Mouse (Mus musculus) heart, embryonic 14.5 days (tissue): ENCODE measurements around the gene Bdp1. TPM values are rescaled to one million over a fixed set of nuclear protein-coding genes. Genes with fewer than 3 reads are reported as not detected.

Source experiments
- ATAC-seq: fragments of 200-750 bp; cut with Nextera tagmentation; 2 replicates; pipeline ENCODE4 v1.8.0; 2017; ENCODE audit warnings: low read depth, moderate TSS enrichment; ENCODE audit not compliant: insufficient number of reproducible peaks, insufficient read depth, low FRiP score
- H3K27ac ChIP-seq, 2 experiments: fragments of 200-500 bp in 1 of 2; fragments of 300-500 bp in 1 of 2; sonication (generic) in 1 of 2; replicated peaks in 1 of 2; 2 replicates each; pipeline ENCODE4 v1.5.1; 2012 to 2014; ENCODE audit warnings: low read depth in 2 of 2, low read length in 2 of 2, control low read depth in 1 of 2, mild to moderate bottlenecking in 1 of 2, mixed read lengths in 1 of 2; ENCODE audit not compliant: control insufficient read depth in 1 of 2, insufficient read depth in 1 of 2
- H3K27me3 ChIP-seq: fragments of 300-500 bp; sonication (generic); 2 replicates; pipeline ENCODE4 v1.6.1; 2014; ENCODE audit warnings: mild to moderate bottlenecking, low read length, control low read depth; ENCODE audit not compliant: control insufficient read depth, insufficient read depth
- H3K36me3 ChIP-seq: fragments of 300-500 bp; sonication (generic); 2 replicates; pipeline ENCODE4 v1.6.1; 2014; ENCODE audit warnings: mild to moderate bottlenecking, control low read depth, low read length, mixed read lengths; ENCODE audit not compliant: control insufficient read depth, insufficient read depth
- H3K4me1 ChIP-seq, 2 experiments: fragments of 200-500 bp in 1 of 2; fragments of 300-500 bp in 1 of 2; sonication (generic) in 1 of 2; 2 replicates each; pipeline ENCODE4 v1.6.1; 2012 to 2014; ENCODE audit warnings: low read length in 2 of 2, control low read depth in 1 of 2, mixed read lengths in 1 of 2; ENCODE audit not compliant: control insufficient read depth in 2 of 2, insufficient read depth in 2 of 2
- H3K4me2 ChIP-seq: fragments of 300-500 bp; sonication (generic); 2 replicates; pipeline ENCODE4 v1.6.1; 2014; ENCODE audit warnings: mild to moderate bottlenecking, low read length
- H3K4me3 ChIP-seq, 2 experiments: fragments of 200-500 bp in 1 of 2; fragments of 300-500 bp in 1 of 2; sonication (generic) in 1 of 2; 2 replicates each; pipeline ENCODE4 v1.5.1; 2012 to 2014; ENCODE audit warnings: low read length in 2 of 2, mild to moderate bottlenecking in 2 of 2, control low read depth in 1 of 2, low read depth in 1 of 2, moderate library complexity in 1 of 2; ENCODE audit not compliant: control insufficient read depth in 1 of 2, insufficient read depth in 1 of 2
- H3K9ac ChIP-seq: fragments of 300-500 bp; sonication (generic); 2 replicates; pipeline ENCODE4 v1.6.1; 2014; ENCODE audit warnings: mild to moderate bottlenecking, low read length
- H3K9me3 ChIP-seq: fragments of 300-500 bp; sonication (generic); 2 replicates; pipeline ENCODE4 v1.6.1; 2016; ENCODE audit warnings: low read length, control low read depth; ENCODE audit not compliant: control insufficient read depth
- WGBS: fragments of 180-500 bp; shearing (Covaris S2); extraction: QIAGEN DNeasy Blood & Tissue Kit; methylation state at CpG from one replicate; pipeline ENCODE4 v1.1.7; 2014; 5-methylcytosine and 5-hydroxymethylcytosine counted together
- polyA plus RNA-seq: library from polyadenylated mRNA; unstranded; fragments of >200 nt; fragmentation: Nextera tagmentation; extraction: Ambion mirVana; gene quantifications from 2 replicates; pipeline ENCODE4 v1.2.1, GENCODE M21; 2014

Bdp1 gene
- 14.6 and 21.9 TPM in 2 replicates for polyA plus RNA-seq

GRCm38 (mm10) chr13:100103748-100104254 is at the start of gene Bdp1:
Gene Bdp1 (minus strand): TSS chr13:100104070.
- under 1% methylated on average over 43 of the region's 44 CpGs for WGBS
- peaks cover 3 to 15% of the 10 kb centered on the region in 2 experiments for H3K4me1 ChIP-seq
- ATAC-seq: peak; percentile 70

GRCm38 (mm10) chr13:100152659-100153058 is 48.8 kb upstream of the Bdp1 start:
- no peaks in the 10 kb centered on the region for H3K4me1 ChIP-seq
- H3K4me3 ChIP-seq: no peak overlapping the region
- no peaks in the 10 kb centered on the region for H3K36me3 ChIP-seq
- 59% methylated on average over 1 of the region's 1 CpGs for WGBS
- no peaks in the 10 kb centered on the region for H3K9me3 ChIP-seq
- H3K27ac ChIP-seq: no peak overlapping the region
- no peak overlapping the region for H3K9ac ChIP-seq
- no peaks in the 10 kb centered on the region for H3K27me3 ChIP-seq
- ATAC-seq: no peak
- no peak overlapping the region for H3K4me2 ChIP-seq

More at GRCm38 (mm10) chr13:100103748-100104254, at the start of gene Bdp1:
- H3K9me3 ChIP-seq: no peaks in the 10 kb centered on the region
- no peaks in the 10 kb centered on the region for H3K27me3 ChIP-seq
- peak within 1 kb of the TSS; percentile 72 to 93 for H3K27ac ChIP-seq
- H3K9ac ChIP-seq: peak within 1 kb of the TSS; percentile 95
- peak within 1 kb of the TSS; percentile 71 to 98 for H3K4me3 ChIP-seq
- H3K4me2 ChIP-seq: peak within 1 kb of the TSS; percentile 71
- peaks cover 2% of the 10 kb centered on the region; the same call in 1 of the 2 replicates for H3K36me3 ChIP-seq

GRCm38 (mm10) chr13:100141646-100142314 is 37.9 kb upstream of the Bdp1 start:
- WGBS: 66% methylated on average over 8 of the region's 8 CpGs
- H3K4me3 ChIP-seq: no peak overlapping the region
- no peak overlapping the region for H3K4me2 ChIP-seq
- H3K27me3 ChIP-seq: no peaks in the 10 kb centered on the region
- H3K4me1 ChIP-seq: no peaks in the 10 kb centered on the region
- no peaks in the 10 kb centered on the region for H3K9me3 ChIP-seq
- no peak overlapping the region for H3K9ac ChIP-seq
- no peak for ATAC-seq
- no peak overlapping the region for H3K27ac ChIP-seq
- H3K36me3 ChIP-seq: peaks cover 23% of the 10 kb centered on the region

GRCm38 (mm10) chr13:100125258-100125643 is 21.4 kb upstream of the Bdp1 start:
- H3K9ac ChIP-seq: peak overlapping the region; percentile 81
- no peaks in the 10 kb centered on the region; the same call in 1 of the 2 replicates for H3K27me3 ChIP-seq
- ATAC-seq: no peak
- H3K4me1 ChIP-seq: peaks cover 0 to 8% of the 10 kb centered on the region in 2 experiments; a peak in 2 of 4 replicates
- no peaks in the 10 kb centered on the region for H3K9me3 ChIP-seq
- 3% methylated on average over 10 of the region's 10 CpGs for WGBS
- peak overlapping the region; percentile 69 to 81 for H3K4me3 ChIP-seq
- H3K36me3 ChIP-seq: peaks cover 29% of the 10 kb centered on the region
- no peak overlapping the region for H3K27ac ChIP-seq
- peak overlapping the region; percentile 97 for H3K4me2 ChIP-seq

GRCm38 (mm10) chr13:100124423-100125257 is 20.8 kb upstream of the Bdp1 start, which contains the start of gene Smn1:
Gene Smn1 (plus strand): TSS chr13:100124852.
- H3K9me3 ChIP-seq: no peaks in the 10 kb centered on the region
- WGBS: 4% methylated on average over 42 of the region's 42 CpGs
- peaks cover 0 to 8% of the 10 kb centered on the region in 2 experiments; a peak in 2 of 4 replicates for H3K4me1 ChIP-seq
- no peak within 1 kb of the TSS for H3K27ac ChIP-seq
- H3K9ac ChIP-seq: peak within 1 kb of the TSS; percentile 81
- peak within 1 kb of the TSS; percentile 97 for H3K4me2 ChIP-seq
- H3K4me3 ChIP-seq: peak within 1 kb of the TSS; percentile 69 to 81
- ATAC-seq: peak; percentile 93
- peaks cover 29% of the 10 kb centered on the region for H3K36me3 ChIP-seq
- H3K27me3 ChIP-seq: no peaks in the 10 kb centered on the region; the same call in 1 of the 2 replicates

- H3K27ac ChIP-seq: no peak overlapping the region
- peak overlapping the region; percentile 97 for H3K4me2 ChIP-seq
- no peak overlapping the region for H3K9ac ChIP-seq
- WGBS: 83% methylated on average over 3 of the region's 3 CpGs
- H3K4me1 ChIP-seq: peaks cover 0 to 8% of the 10 kb centered on the region in 2 experiments; a peak in 2 of 4 replicates
- H3K27me3 ChIP-seq: no peaks in the 10 kb centered on the region; the same call in 1 of the 2 replicates
- peaks cover 23% of the 10 kb centered on the region for H3K36me3 ChIP-seq
- no peaks in the 10 kb centered on the region for H3K9me3 ChIP-seq
- ATAC-seq: no peak
- H3K4me3 ChIP-seq: peak overlapping the region in 1 of 2 experiments; percentile 69; a peak in 2 of 4 replicates
Observed at GRCm38 (mm10) chr13:100123970-100124369, 20.1 kb upstream of the Bdp1 start.

- Histone ChIP-seq H3K4me3 (no peak overlapping the region), H3K9ac (no peak overlapping the region), H3K27ac (no peak overlapping the region), H3K4me2 (no peak overlapping the region), H3K9me3 (no peaks in the 10 kb centered on the region), H3K27me3 (no peaks in the 10 kb centered on the region), H3K36me3 (peaks cover 21% of the 10 kb centered on the region), H3K4me1 (peaks cover 3 to 4% of the 10 kb centered on the region in 2 experiments; a peak in 2 of 4 replicates)
- ATAC-seq: no peak
- 39% methylated on average over 5 of the region's 5 CpGs for WGBS
Observed at GRCm38 (mm10) chr13:100112218-100112972, 8.5 kb upstream of the Bdp1 start.
